Mouse (Mus musculus): ENCODE measurements around the gene Pou3f1. TPM values are rescaled to one million over a fixed set of nuclear protein-coding genes. Genes with fewer than 3 reads are reported as not detected.

The Pou3f1 gene
- polyA plus RNA-seq (2012; rRNA removed), result 0.76 and 1.7 TPM in 2 replicates

GRCm38 (mm10) chr4:124656518-124656853 lies at the start of gene Pou3f1:
TSS of gene Pou3f1 (plus strand) at chr4:124656807.

GRCm38 (mm10) chr4:124610703-124611102 lies 45.9 kb upstream of the Pou3f1 start, which contains the start of gene 3100002H09Rik:
TSS of gene 3100002H09Rik (minus strand) at chr4:124610803.

GRCm38 (mm10) chr4:124693135-124693894 lies 36.7 kb downstream of the Pou3f1 start, which contains the start of gene Utp11:
TSS of gene Utp11 (minus strand) at chr4:124693600.

GRCm38 (mm10) chr4:124700248-124700971 lies 43.8 kb downstream of the Pou3f1 start, which contains the start of gene Fhl3:
TSS of gene Fhl3 (plus strand) at chr4:124700701.

Other genes starting within 250 kb of the Pou3f1 start
- gene 3100002H09Rik, start 46.0 kb upstream of the Pou3f1 start, polyA plus RNA-seq (2012; rRNA removed), result not detected in 2 replicates
- 0.92 and 1.8 TPM in 2 replicates for gene Utp11, start 36.8 kb downstream of the Pou3f1 start, polyA plus RNA-seq (2012; rRNA removed)
- 28.0 and 43.1 TPM in 2 replicates for gene Fhl3, start 43.9 kb downstream of the Pou3f1 start, polyA plus RNA-seq (2012; rRNA removed)
- 2.1 and 2.4 TPM in 2 replicates for gene Sf3a3, start 58.0 kb downstream of the Pou3f1 start, polyA plus RNA-seq (2012; rRNA removed)
- gene Inpp5b, start 85.0 kb downstream of the Pou3f1 start, polyA plus RNA-seq (2012; rRNA removed), result 12.7 and 14.2 TPM in 2 replicates
- 2.1 TPM in 2 replicates for gene Mtf1, start 145.3 kb downstream of the Pou3f1 start, polyA plus RNA-seq (2012; rRNA removed)
- 16.7 and 25.2 TPM in 2 replicates for gene Yrdc, start 193.9 kb downstream of the Pou3f1 start, polyA plus RNA-seq (2012; rRNA removed)
- 20.4 and 33.6 TPM in 2 replicates for gene 1110065P20Rik, start 194.4 kb downstream of the Pou3f1 start, polyA plus RNA-seq (2012; rRNA removed)
- gene Maneal, start 205.4 kb downstream of the Pou3f1 start, polyA plus RNA-seq (2012; rRNA removed), result 0.37 and 0.65 TPM in 2 replicates
- gene Epha10, start 224.1 kb downstream of the Pou3f1 start, polyA plus RNA-seq (2012; rRNA removed), result not detected in 2 replicates